Mouse (Mus musculus): ENCODE data around the gene Gatd1.

GRCm38 (mm10) chr7:141432186-141432611 is 18.3 kb upstream of the Gatd1 start:
- no peak for TF ChIP-seq CTCF (IDR thresholded peaks at IDR 0.05; ENCODE audit: extremely low read depth, insufficient read length, insufficient replicate concordance, low read depth, low read length)
- TF ChIP-seq POLR2A (IDR thresholded peaks at IDR 0.05; ENCODE audit: low read depth, low read length) = no peak
